Mouse (Mus musculus): ENCODE results near the gene Ranbp3l. TPM values are rescaled to one million over a fixed set of nuclear protein-coding genes. Genes with fewer than 3 reads are reported as not detected.

Ranbp3l gene
- 0.28 and 0.29 TPM in 2 replicates for polyA plus RNA-seq (2015; fragmentation: Nextera tagmentation; extraction: Ambion mirVana)

- ATAC-seq (ENCODE audit: low read depth), result no peak
- Histone ChIP-seq H3K4me1 (replicated peaks) (no peaks in the 10 kb centered on the region), H3K4me3 (replicated peaks) (peak within 1 kb of the TSS; percentile 27), H3K9me3 (replicated peaks) (no peaks in the 10 kb centered on the region), H3K27ac (no peak within 1 kb of the TSS), H3K36me3 (no peaks in the 10 kb centered on the region), H3K27me3 (no peaks in the 10 kb centered on the region), H3K4me2 (peak within 1 kb of the TSS; percentile 43), H3K9ac (no peak within 1 kb of the TSS)
- no peak for DNase-seq
- 58% methylated on average over 18 of the region's 18 CpGs for WGBS (ENCODE audit: insufficient replicate concordance)
Observed at GRCm38 (mm10) chr15:8967573-8968228, at the start of gene Ranbp3l. TSS of gene Ranbp3l (plus strand) at chr15:8967949.

DNA sequence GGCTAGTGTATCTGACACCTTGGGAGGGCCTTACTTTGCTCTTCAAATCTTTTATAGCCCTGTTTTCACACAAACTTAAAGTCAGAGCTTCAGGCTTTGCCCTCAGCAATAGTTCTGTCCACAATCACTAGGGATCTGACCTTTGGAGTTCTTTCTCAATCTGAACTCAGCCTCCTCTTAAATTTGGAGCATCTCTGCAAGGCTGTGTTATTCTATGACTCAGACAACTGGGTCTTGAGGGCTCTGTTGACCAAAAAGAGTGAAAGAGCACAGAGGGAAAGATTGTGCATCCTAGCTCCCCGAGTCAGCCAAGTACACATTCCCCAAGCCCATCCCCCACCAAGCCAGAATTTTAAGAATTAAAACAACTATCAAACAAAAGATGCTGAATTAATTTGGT lies 37.7 kb upstream of the Ranbp3l start:
- Histone ChIP-seq H3K9ac (no peak overlapping the region), H3K9me3 (replicated peaks) (no peaks in the 10 kb centered on the region), H3K4me2 (no peak overlapping the region), H3K4me3 (replicated peaks) (no peak overlapping the region), H3K4me1 (replicated peaks) (no peaks in the 10 kb centered on the region), H3K27me3 (no peaks in the 10 kb centered on the region), H3K36me3 (no peaks in the 10 kb centered on the region), H3K27ac (no peak overlapping the region)
- DNase-seq, result no peak
- WGBS (ENCODE audit: insufficient replicate concordance), result 54% methylated on average over 1 of the region's 1 CpGs
- ATAC-seq (ENCODE audit: low read depth), result no peak

- DNase-seq (no peak), ATAC-seq (ENCODE audit: low read depth) (no peak)
- no peaks in the 10 kb centered on the region for H3K27me3 ChIP-seq
- H3K4me1 ChIP-seq (replicated peaks), result no peaks in the 10 kb centered on the region
- H3K27ac ChIP-seq, result no peak overlapping the region
- H3K9me3 ChIP-seq (replicated peaks), result no peaks in the 10 kb centered on the region
- H3K4me3 ChIP-seq (replicated peaks), result no peak overlapping the region
- H3K4me2 ChIP-seq, result no peak overlapping the region
- no peak overlapping the region for H3K9ac ChIP-seq
- 64% methylated on average over 3 of the region's 3 CpGs for WGBS (ENCODE audit: insufficient replicate concordance)
- H3K36me3 ChIP-seq, result no peaks in the 10 kb centered on the region
Observed at GRCm38 (mm10) chr15:8936911-8937310, 30.8 kb upstream of the Ranbp3l start.

DNA sequence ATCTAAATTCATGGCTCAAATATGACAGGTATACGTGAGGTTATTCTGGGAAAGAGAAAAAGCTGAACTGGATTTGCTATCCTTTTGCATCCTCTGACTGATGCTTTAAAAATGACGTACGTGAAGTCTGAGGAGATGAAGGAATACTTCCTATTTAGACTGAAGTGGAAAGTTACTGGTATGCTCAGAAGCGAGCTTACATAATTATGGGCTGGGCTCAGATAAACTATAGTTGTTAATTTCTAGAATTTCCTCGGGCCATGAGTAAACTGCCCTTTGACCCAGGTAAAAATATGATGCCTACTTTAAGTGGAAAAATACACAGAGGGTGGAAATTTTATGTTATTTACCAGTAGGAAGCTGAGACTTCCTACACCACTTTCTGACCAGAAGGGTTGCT lies 26.9 kb upstream of the Ranbp3l start:
- Histone ChIP-seq H3K27me3 (no peaks in the 10 kb centered on the region), H3K36me3 (no peaks in the 10 kb centered on the region), H3K4me2 (no peak overlapping the region), H3K9me3 (replicated peaks) (no peaks in the 10 kb centered on the region), H3K4me3 (replicated peaks) (no peak overlapping the region), H3K9ac (no peak overlapping the region), H3K27ac (no peak overlapping the region), H3K4me1 (replicated peaks) (no peaks in the 10 kb centered on the region)
- WGBS (ENCODE audit: insufficient replicate concordance), result 65% methylated on average over 5 of the region's 5 CpGs
- DNase-seq (no peak), ATAC-seq (ENCODE audit: low read depth) (no peak)

GRCm38 (mm10) chr15:8950856-8951255 lies 16.9 kb upstream of the Ranbp3l start:
- 55% methylated on average over 4 of the region's 4 CpGs for WGBS (ENCODE audit: insufficient replicate concordance)
- H3K4me3 ChIP-seq (replicated peaks), result no peak overlapping the region
- no peak overlapping the region for H3K27ac ChIP-seq
- no peak for ATAC-seq (ENCODE audit: low read depth)
- no peak overlapping the region for H3K9ac ChIP-seq
- H3K27me3 ChIP-seq, result no peaks in the 10 kb centered on the region
- no peaks in the 10 kb centered on the region for H3K36me3 ChIP-seq
- H3K4me1 ChIP-seq (replicated peaks), result no peaks in the 10 kb centered on the region
- no peak for DNase-seq
- H3K9me3 ChIP-seq (replicated peaks), result no peaks in the 10 kb centered on the region
- H3K4me2 ChIP-seq, result no peak overlapping the region

- Histone ChIP-seq H3K4me3 (replicated peaks) (no peak overlapping the region), H3K9me3 (replicated peaks) (no peaks in the 10 kb centered on the region), H3K4me2 (no peak overlapping the region), H3K27me3 (no peaks in the 10 kb centered on the region), H3K27ac (no peak overlapping the region), H3K9ac (no peak overlapping the region), H3K36me3 (no peaks in the 10 kb centered on the region), H3K4me1 (replicated peaks) (no peaks in the 10 kb centered on the region)
- ATAC-seq (ENCODE audit: low read depth) (no peak), DNase-seq (peak; percentile 2)
- 37% methylated on average over 2 of the region's 2 CpGs for WGBS (ENCODE audit: insufficient replicate concordance)
Observed at GRCm38 (mm10) chr15:8963323-8963722, 4.4 kb upstream of the Ranbp3l start.

- no peak overlapping the region for H3K9ac ChIP-seq
Observed at GRCm38 (mm10) chr15:8968229-8968595, 463 bp downstream of the Ranbp3l start.

DNA sequence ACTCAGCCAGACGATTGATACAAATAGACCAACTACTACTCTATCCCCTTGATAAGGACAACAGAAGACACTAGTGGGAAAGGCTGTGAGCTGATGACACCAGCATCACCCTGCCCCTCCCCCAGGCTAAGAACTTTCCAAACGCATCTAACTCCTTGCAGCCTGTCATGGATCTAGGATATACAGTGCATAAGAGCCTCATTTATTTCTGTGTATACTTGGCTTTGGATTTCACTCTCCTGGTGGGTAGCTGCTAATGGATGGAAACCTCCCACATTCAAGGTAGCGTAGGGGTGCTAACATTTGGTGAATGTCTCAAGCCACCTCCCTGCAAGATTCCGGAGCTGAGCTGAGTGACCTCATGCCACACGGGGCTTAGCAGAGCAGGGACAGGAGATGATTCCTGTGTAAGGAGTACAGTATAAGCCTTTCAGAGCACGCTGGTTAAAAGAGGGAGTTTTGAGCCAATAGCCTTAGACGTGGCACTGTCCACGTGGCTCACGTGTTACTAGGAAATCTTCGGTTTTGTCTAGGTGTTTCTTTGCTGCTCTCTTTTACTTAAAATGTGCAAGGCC lies 1.4 kb downstream of the Ranbp3l start:
- DNase-seq, result no peak

More at GRCm38 (mm10) chr15:8968229-8968595, 463 bp downstream of the Ranbp3l start:
- Histone ChIP-seq H3K36me3 (no peaks in the 10 kb centered on the region), H3K27me3 (no peaks in the 10 kb centered on the region), H3K27ac (no peak overlapping the region), H3K9me3 (replicated peaks) (no peaks in the 10 kb centered on the region), H3K4me3 (replicated peaks) (peak overlapping the region; percentile 27), H3K4me1 (replicated peaks) (no peaks in the 10 kb centered on the region), H3K4me2 (peak overlapping the region; percentile 43)
- 64% methylated on average over 14 of the region's 14 CpGs for WGBS (ENCODE audit: insufficient replicate concordance)
- ATAC-seq (ENCODE audit: low read depth), result no peak
- no peak for DNase-seq

DNA sequence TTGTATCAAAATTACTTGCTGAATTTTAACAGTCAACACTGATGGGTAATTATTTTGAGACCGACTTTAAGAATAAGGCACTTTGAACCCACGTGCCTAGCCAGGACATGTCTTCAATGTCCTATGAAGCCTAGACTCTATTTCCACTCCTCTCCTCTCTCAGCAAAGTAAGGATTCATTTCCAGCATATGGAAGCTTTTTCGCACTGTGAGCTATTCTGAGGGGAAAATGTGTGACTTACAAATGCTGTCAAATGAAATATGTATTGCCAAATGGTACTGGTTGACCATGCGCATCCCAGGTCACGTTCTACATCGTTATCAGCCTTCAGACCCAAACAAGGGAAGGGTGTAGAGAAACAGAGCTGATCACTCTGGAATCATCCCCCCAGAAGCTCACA lies 23.5 kb downstream of the Ranbp3l start:
- Histone ChIP-seq H3K27me3 (no peaks in the 10 kb centered on the region), H3K27ac (no peak overlapping the region), H3K36me3 (no peaks in the 10 kb centered on the region), H3K9ac (no peak overlapping the region), H3K4me1 (replicated peaks) (no peaks in the 10 kb centered on the region), H3K4me3 (replicated peaks) (no peak overlapping the region), H3K9me3 (replicated peaks) (no peaks in the 10 kb centered on the region), H3K4me2 (no peak overlapping the region)
- DNase-seq, result no peak
- 80% methylated on average over 6 of the region's 6 CpGs for WGBS (ENCODE audit: insufficient replicate concordance)
- no peak for ATAC-seq (ENCODE audit: low read depth)

More for the DNA sequence above, 1.4 kb downstream of the Ranbp3l start:
- Histone ChIP-seq H3K4me2 (no peak overlapping the region), H3K36me3 (no peaks in the 10 kb centered on the region), H3K27ac (no peak overlapping the region), H3K27me3 (no peaks in the 10 kb centered on the region), H3K9ac (no peak overlapping the region), H3K9me3 (replicated peaks) (no peaks in the 10 kb centered on the region), H3K4me1 (replicated peaks) (no peaks in the 10 kb centered on the region), H3K4me3 (replicated peaks) (no peak overlapping the region)
- 71% methylated on average over 10 of the region's 10 CpGs for WGBS (ENCODE audit: insufficient replicate concordance)
- no peak for ATAC-seq (ENCODE audit: low read depth)

DNA sequence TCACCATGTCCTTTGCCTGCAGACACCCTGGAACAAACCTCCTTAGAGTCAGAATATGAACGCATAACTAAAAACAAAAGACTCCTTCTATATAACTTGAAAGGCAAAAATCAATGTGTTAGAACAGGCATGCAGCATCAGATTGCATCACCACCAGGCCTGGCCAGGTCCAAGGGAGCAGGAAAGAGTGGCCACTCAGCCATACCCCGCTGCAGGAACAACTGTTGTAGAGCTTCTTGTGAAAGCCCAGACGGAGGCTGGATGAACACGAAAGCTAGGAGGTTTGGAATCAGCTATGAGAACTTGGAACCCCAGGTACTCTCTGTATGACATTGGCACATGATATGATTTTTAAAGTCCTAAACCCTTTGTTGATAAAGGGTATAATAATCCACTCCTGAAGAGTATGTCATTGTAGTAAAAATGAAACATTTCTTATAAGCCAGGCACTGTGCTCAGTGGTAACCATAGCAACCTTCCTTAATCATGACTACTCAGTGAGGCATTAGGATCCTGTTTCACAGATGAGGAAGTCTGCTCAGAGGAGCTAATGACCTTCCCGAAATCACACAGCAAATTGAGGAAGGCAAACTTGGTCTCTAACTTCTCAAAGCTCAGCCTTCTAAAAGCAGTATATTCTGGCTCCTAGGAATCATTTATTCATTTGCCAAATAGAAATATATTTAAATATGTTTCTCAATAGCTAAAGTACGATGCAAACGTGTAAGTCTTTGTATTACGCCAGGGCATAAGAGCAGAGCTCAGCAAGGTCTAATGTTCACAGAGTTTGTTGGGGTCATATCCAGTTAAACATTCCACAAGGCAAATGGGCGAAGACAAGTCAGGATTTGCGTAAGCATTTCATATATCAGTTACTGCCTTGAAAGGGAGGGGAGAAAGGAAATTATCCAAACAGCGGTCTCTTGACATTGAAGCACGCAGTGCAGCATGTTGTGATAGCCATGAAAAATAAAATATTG lies 24.4 kb downstream of the Ranbp3l start:
- H3K9me3 ChIP-seq (replicated peaks), result no peaks in the 10 kb centered on the region
- H3K9ac ChIP-seq, result no peak overlapping the region
- no peak for ATAC-seq (ENCODE audit: low read depth)
- 60% methylated on average over 12 of the region's 12 CpGs for WGBS (ENCODE audit: insufficient replicate concordance)
- no peaks in the 10 kb centered on the region for H3K36me3 ChIP-seq
- no peak for DNase-seq
- no peaks in the 10 kb centered on the region for H3K4me1 ChIP-seq (replicated peaks)
- H3K27me3 ChIP-seq, result no peaks in the 10 kb centered on the region
- H3K4me2 ChIP-seq, result no peak overlapping the region
- no peak overlapping the region for H3K27ac ChIP-seq
- H3K4me3 ChIP-seq (replicated peaks), result no peak overlapping the region

DNA sequence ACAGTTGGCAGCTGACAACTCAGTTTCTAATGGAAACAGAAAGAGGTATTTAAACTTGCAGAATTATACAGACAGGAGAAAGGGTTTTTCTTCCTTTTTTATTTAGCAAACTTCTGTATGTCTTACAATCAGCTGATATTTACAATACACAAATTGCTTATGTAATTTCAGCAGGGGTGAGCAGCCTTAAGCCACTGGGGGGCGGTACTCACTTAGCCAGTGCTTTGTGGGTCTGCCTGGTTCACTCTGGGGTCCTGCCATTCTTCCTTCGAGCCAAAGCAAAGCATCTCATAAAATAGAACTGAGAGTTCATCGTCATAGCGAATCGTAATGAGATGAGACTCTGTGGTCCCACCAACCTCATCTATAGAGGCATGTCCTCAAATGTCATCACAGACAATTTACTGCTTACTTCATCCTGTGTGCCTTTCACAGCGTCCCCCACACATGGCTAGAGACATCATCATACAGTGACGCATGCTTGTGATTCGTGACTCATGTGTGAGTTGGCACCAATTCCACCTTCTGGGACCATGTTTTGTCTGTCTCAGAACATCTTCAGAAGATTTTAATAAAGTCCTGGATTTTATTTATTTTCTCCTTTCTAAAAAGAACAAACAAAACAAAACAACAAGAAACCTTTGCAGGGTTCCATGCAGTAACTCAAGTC lies 27.0 kb downstream of the Ranbp3l start:
- Histone ChIP-seq H3K9ac (no peak overlapping the region), H3K27ac (no peak overlapping the region), H3K4me2 (no peak overlapping the region), H3K27me3 (no peaks in the 10 kb centered on the region), H3K9me3 (replicated peaks) (no peaks in the 10 kb centered on the region), H3K36me3 (no peaks in the 10 kb centered on the region), H3K4me3 (replicated peaks) (no peak overlapping the region), H3K4me1 (replicated peaks) (no peaks in the 10 kb centered on the region)
- WGBS (ENCODE audit: insufficient replicate concordance), result 64% methylated on average over 8 of the region's 8 CpGs
- ATAC-seq (ENCODE audit: low read depth) (no peak), DNase-seq (no peak)
